Mouse (Mus musculus): ENCODE measurements around the gene Ret. TPM values are rescaled to one million over a fixed set of nuclear protein-coding genes. Genes with fewer than 3 reads are reported as not detected.
A peak's percentile ranks its signal among the peaks of the same experiment; 100 is the strongest.

The Ret gene
- polyA plus RNA-seq (2014; fragmentation: Nextera tagmentation; extraction: Ambion mirVana): 0.04 and 0.20 TPM in 2 replicates

DNA sequence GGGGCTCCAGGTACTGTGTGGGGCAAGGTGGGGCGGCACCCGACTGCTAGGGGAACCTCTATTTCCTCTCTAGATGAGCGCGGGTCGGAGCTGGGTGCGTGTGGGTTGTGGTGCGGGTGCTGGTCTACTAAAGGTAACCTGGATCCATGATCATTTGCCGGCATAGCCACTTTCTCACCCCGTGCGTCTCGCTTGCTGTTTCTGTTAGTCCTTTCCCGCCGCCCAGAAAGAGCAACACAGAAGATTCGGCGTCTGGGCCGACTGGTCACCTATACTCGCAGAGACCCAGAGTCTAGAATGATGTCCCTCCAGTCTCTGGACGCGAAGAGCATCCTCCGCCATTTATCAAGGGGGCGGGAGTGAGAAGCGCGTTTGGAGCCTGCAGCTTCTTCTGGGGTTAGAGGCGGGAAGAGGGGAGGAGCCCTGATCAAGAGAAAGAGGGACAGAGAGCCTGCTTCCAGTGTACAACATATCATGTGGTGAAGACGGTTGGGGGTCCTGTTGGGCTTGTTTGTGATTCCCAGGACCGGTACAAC is at the start of gene Ret:
Gene Ret (minus strand): TSS at position 279 of the 536 bp plus-strand sequence.
- Histone ChIP-seq H3K27ac (ENCODE audit: low read depth, low read length) (no peak within 1 kb of the TSS), H3K36me3 (ENCODE audit: control insufficient read depth, insufficient read depth, low read length) (no peaks in the 10 kb centered on the region), H3K27me3 (ENCODE audit: control insufficient read depth, insufficient read depth, low read length) (peaks cover 82% of the 10 kb centered on the region), H3K9me3 (replicated peaks; ENCODE audit: control insufficient read depth, low read length) (no peaks in the 10 kb centered on the region), H3K4me3 (ENCODE audit: low read depth, low read length) (peak within 1 kb of the TSS; percentile 58), H3K4me1 (ENCODE audit: control insufficient read depth, insufficient read depth, low read length) (no peaks in the 10 kb centered on the region), H3K9ac (ENCODE audit: low read depth, low read length) (0 out of 2 replicates have a peak within 1 kb of the TSS, but pooled peaks have one; percentile 46), H3K4me2 (peak within 1 kb of the TSS; percentile 100)
- WGBS (ENCODE audit: insufficient replicate concordance): 1% methylated on average over 26 of the region's 26 CpGs
- no peak for ATAC-seq (replicated peaks; ENCODE audit: insufficient number of reproducible peaks, low FRiP score, low TSS enrichment)

DNA sequence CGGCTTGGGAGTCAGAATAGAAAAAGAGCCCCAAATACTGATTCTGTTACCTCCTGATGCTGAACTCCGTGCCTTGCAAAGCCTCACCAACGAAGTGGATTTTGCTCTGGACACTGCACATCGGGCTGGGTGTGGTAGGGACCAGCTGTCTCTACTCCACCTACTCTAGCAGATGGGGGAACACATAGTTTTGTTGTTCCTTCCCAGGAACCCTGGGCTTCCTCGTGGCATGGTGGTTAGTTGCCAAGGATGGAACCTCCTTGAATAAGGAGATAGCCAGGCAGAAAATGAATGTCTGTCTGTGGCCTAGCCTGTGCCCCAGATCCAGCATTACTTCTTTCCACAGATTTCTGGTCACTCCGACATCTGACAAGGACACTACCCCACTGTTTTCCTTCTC is 49.6 kb upstream of the Ret start:
- Histone ChIP-seq H3K27ac (ENCODE audit: low read depth, low read length) (no peak overlapping the region), H3K9ac (ENCODE audit: low read depth, low read length) (no peak overlapping the region), H3K4me2 (no peak overlapping the region), H3K4me1 (ENCODE audit: control insufficient read depth, insufficient read depth, low read length) (no peaks in the 10 kb centered on the region), H3K27me3 (ENCODE audit: control insufficient read depth, insufficient read depth, low read length) (no peaks in the 10 kb centered on the region), H3K9me3 (replicated peaks; ENCODE audit: control insufficient read depth, low read length) (no peaks in the 10 kb centered on the region), H3K4me3 (ENCODE audit: low read depth, low read length) (no peak overlapping the region), H3K36me3 (ENCODE audit: control insufficient read depth, insufficient read depth, low read length) (no peaks in the 10 kb centered on the region)
- ATAC-seq (replicated peaks; ENCODE audit: insufficient number of reproducible peaks, low FRiP score, low TSS enrichment): no peak
- 77% methylated on average over 6 of the region's 6 CpGs for WGBS (ENCODE audit: insufficient replicate concordance)

DNA sequence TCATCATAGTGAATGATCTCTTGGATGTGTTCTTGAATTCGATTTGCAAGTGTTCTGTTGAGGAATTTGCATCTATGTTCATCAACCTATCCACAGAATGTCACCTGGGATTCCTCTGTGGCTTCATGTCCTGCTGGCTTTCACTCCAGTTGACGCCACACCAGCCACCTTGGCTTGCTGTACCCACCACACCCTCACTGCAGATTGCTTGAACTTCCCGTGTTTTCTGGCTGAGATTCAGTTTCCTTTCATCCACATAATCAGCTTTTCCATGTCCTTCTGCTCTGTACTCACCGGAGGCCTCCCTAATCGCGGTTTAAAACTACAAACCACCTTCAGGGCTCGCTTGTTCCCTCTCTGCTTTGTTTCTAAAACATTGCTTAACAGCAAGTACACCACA is 46.6 kb upstream of the Ret start:
- Histone ChIP-seq H3K9ac (ENCODE audit: low read depth, low read length) (no peak overlapping the region), H3K4me2 (no peak overlapping the region), H3K27me3 (ENCODE audit: control insufficient read depth, insufficient read depth, low read length) (no peaks in the 10 kb centered on the region), H3K36me3 (ENCODE audit: control insufficient read depth, insufficient read depth, low read length) (no peaks in the 10 kb centered on the region), H3K27ac (ENCODE audit: low read depth, low read length) (no peak overlapping the region), H3K9me3 (replicated peaks; ENCODE audit: control insufficient read depth, low read length) (no peaks in the 10 kb centered on the region), H3K4me1 (ENCODE audit: control insufficient read depth, insufficient read depth, low read length) (no peaks in the 10 kb centered on the region), H3K4me3 (ENCODE audit: low read depth, low read length) (no peak overlapping the region)
- WGBS (ENCODE audit: insufficient replicate concordance): 71% methylated on average over 7 of the region's 7 CpGs
- no peak for ATAC-seq (replicated peaks; ENCODE audit: insufficient number of reproducible peaks, low FRiP score, low TSS enrichment)

DNA sequence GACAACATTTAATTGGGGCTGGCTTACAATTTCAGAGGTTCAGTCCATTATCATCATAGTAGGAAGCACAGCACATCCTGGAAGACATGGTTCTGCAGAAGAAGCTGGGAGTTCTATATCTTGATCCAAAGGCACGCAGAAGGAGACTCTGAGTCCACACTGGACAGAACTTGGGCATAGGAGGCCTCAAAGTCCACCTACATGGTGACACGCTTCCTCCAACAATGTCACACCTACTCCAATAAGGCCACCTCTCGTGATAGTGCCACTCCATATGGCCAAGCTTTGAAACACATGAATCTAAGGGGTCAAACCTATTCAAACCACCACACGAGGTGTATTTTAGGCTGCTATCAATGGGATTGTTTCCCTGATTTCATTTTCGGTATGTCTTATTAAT is 45.4 kb upstream of the Ret start:
- Histone ChIP-seq H3K9ac (ENCODE audit: low read depth, low read length) (no peak overlapping the region), H3K9me3 (replicated peaks; ENCODE audit: control insufficient read depth, low read length) (no peaks in the 10 kb centered on the region), H3K4me1 (ENCODE audit: control insufficient read depth, insufficient read depth, low read length) (no peaks in the 10 kb centered on the region), H3K4me3 (ENCODE audit: low read depth, low read length) (no peak overlapping the region), H3K36me3 (ENCODE audit: control insufficient read depth, insufficient read depth, low read length) (no peaks in the 10 kb centered on the region), H3K4me2 (no peak overlapping the region), H3K27ac (ENCODE audit: low read depth, low read length) (no peak overlapping the region), H3K27me3 (ENCODE audit: control insufficient read depth, insufficient read depth, low read length) (no peaks in the 10 kb centered on the region)
- no peak for ATAC-seq (replicated peaks; ENCODE audit: insufficient number of reproducible peaks, low FRiP score, low TSS enrichment)
- 79% methylated on average over 5 of the region's 5 CpGs for WGBS (ENCODE audit: insufficient replicate concordance)

DNA sequence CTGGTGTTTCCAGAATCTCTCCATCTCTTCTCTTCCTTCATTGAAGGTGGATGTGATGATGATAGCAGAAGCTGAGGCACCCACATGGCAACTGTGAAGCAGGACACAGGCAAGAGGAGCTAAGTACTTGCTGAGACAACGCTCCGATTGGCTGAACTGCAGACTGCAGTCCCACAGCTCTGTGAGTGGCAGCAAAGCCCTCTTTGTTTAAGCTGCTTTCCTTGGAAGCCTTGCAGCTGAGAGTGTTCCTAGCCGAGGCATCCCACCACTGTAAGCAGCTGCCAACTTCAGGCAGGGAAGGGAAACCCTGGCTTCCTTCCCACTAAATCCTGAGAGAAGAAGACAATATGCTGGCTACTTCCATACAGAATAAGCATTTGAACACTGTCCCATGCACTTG is 28.6 kb upstream of the Ret start:
- ATAC-seq (replicated peaks; ENCODE audit: insufficient number of reproducible peaks, low FRiP score, low TSS enrichment): no peak
- H3K36me3 ChIP-seq (ENCODE audit: control insufficient read depth, insufficient read depth, low read length): no peaks in the 10 kb centered on the region
- 42% methylated on average over 3 of the region's 3 CpGs for WGBS (ENCODE audit: insufficient replicate concordance)
- no peak overlapping the region for H3K27ac ChIP-seq (ENCODE audit: low read depth, low read length)
- H3K27me3 ChIP-seq (ENCODE audit: control insufficient read depth, insufficient read depth, low read length): no peaks in the 10 kb centered on the region
- H3K4me1 ChIP-seq (ENCODE audit: control insufficient read depth, insufficient read depth, low read length): no peaks in the 10 kb centered on the region
- no peak overlapping the region for H3K9ac ChIP-seq (ENCODE audit: low read depth, low read length)
- H3K9me3 ChIP-seq (replicated peaks; ENCODE audit: control insufficient read depth, low read length): no peaks in the 10 kb centered on the region
- no peak overlapping the region for H3K4me2 ChIP-seq
- no peak overlapping the region for H3K4me3 ChIP-seq (ENCODE audit: low read depth, low read length)

DNA sequence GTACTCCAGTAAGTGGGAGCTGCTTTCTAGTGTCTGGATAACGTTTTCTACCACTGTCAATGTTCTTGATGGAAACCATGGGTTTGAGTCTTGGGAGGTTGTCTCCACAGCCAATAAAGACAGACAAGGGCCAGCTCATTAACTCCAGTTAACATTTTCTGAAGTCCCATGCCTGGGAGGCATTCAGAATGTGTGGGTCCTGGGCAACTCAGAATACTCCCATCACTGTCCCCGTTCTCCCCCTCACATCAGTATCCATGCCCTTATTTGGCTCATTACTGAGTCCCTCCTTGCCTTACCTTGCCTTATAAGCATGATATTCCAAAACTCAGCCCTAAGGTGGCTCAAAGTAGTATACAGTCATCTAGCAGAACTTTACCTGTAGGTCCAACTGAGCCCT is 25.0 kb upstream of the Ret start:
- Histone ChIP-seq H3K36me3 (ENCODE audit: control insufficient read depth, insufficient read depth, low read length) (no peaks in the 10 kb centered on the region), H3K9me3 (replicated peaks; ENCODE audit: control insufficient read depth, low read length) (no peaks in the 10 kb centered on the region), H3K9ac (ENCODE audit: low read depth, low read length) (no peak overlapping the region), H3K4me1 (ENCODE audit: control insufficient read depth, insufficient read depth, low read length) (no peaks in the 10 kb centered on the region), H3K27ac (ENCODE audit: low read depth, low read length) (no peak overlapping the region), H3K4me3 (ENCODE audit: low read depth, low read length) (no peak overlapping the region), H3K4me2 (no peak overlapping the region), H3K27me3 (ENCODE audit: control insufficient read depth, insufficient read depth, low read length) (no peaks in the 10 kb centered on the region)
- no peak for ATAC-seq (replicated peaks; ENCODE audit: insufficient number of reproducible peaks, low FRiP score, low TSS enrichment)
- WGBS (ENCODE audit: insufficient replicate concordance): 64% methylated on average over 2 of the region's 2 CpGs

DNA sequence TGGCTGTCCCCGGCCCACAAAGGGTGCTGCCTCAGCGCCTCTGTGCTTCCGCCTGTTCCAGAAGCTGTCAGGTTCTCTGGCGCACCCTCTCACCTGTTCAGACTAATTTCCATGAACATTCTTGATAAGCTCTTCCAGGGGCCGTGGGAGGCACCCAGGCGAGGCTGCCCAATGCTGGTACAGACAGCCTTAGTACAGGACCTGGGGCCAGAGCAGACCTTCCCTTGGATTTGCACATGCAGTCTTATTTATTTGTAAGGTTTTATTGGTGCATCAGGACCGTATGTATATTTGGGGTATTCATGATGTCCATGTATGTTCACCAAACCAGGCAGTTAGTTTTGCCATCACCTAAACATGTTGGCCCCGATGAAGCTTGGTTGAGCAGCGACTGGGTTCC is 18.2 kb upstream of the Ret start:
- H3K9ac ChIP-seq (ENCODE audit: low read depth, low read length): no peak overlapping the region
- H3K27me3 ChIP-seq (ENCODE audit: control insufficient read depth, insufficient read depth, low read length): no peaks in the 10 kb centered on the region
- no peak for ATAC-seq (replicated peaks; ENCODE audit: insufficient number of reproducible peaks, low FRiP score, low TSS enrichment)
- H3K27ac ChIP-seq (ENCODE audit: low read depth, low read length): no peak overlapping the region
- H3K4me3 ChIP-seq (ENCODE audit: low read depth, low read length): no peak overlapping the region
- no peak overlapping the region for H3K4me2 ChIP-seq
- H3K36me3 ChIP-seq (ENCODE audit: control insufficient read depth, insufficient read depth, low read length): no peaks in the 10 kb centered on the region
- no peaks in the 10 kb centered on the region for H3K9me3 ChIP-seq (replicated peaks; ENCODE audit: control insufficient read depth, low read length)
- H3K4me1 ChIP-seq (ENCODE audit: control insufficient read depth, insufficient read depth, low read length): no peaks in the 10 kb centered on the region
- WGBS (ENCODE audit: insufficient replicate concordance): 83% methylated on average over 8 of the region's 9 CpGs

DNA sequence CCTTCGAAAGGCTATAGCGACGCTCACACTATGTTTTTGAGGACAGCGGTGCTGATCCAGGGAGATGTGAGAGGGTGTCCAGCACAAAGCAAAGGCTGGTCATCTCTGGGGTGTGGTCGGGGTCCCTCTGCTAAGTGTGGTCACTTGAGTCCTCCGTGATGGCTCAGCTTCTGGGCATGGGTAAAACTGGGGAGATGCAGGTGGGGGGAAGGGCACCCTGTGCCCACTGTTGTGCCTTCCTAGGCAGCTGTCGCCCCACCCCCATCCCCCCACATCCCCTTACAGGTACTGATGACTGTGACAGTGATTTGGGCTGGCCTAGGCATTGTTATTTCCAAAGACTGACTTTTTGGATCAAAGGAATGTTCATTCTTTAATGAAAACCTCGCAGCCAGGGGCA is 10.8 kb upstream of the Ret start:
- Histone ChIP-seq H3K4me3 (ENCODE audit: low read depth, low read length) (no peak overlapping the region), H3K4me1 (ENCODE audit: control insufficient read depth, insufficient read depth, low read length) (no peaks in the 10 kb centered on the region), H3K27ac (ENCODE audit: low read depth, low read length) (no peak overlapping the region), H3K9me3 (replicated peaks; ENCODE audit: control insufficient read depth, low read length) (no peaks in the 10 kb centered on the region), H3K4me2 (no peak overlapping the region), H3K27me3 (ENCODE audit: control insufficient read depth, insufficient read depth, low read length) (peaks cover 4% of the 10 kb centered on the region; the same call in 1 of the 2 replicates), H3K9ac (ENCODE audit: low read depth, low read length) (no peak overlapping the region), H3K36me3 (ENCODE audit: control insufficient read depth, insufficient read depth, low read length) (no peaks in the 10 kb centered on the region)
- ATAC-seq (replicated peaks; ENCODE audit: insufficient number of reproducible peaks, low FRiP score, low TSS enrichment): no peak
- 82% methylated on average over 8 of the region's 8 CpGs for WGBS (ENCODE audit: insufficient replicate concordance)

DNA sequence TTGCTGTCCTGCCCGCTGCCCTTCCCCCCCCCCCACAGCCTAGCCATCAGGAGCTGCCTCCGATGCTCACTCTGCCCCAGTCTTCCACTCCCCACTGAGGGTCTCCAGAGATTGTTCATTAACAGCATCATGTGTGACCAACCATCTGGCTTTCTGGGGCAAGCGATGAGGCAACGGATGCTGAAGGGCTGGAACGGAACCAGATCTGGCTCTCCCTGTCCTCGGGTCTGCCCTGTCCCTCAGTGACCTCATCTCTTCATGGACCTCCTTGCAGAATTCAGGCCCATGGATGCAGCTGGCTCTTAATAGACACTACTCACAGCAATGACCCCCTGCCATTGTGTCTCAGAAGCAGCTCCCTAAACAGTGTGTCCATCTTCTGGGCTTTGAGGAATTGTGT is 8.9 kb upstream of the Ret start:
- ATAC-seq (replicated peaks; ENCODE audit: insufficient number of reproducible peaks, low FRiP score, low TSS enrichment): no peak
- Histone ChIP-seq H3K36me3 (ENCODE audit: control insufficient read depth, insufficient read depth, low read length) (no peaks in the 10 kb centered on the region), H3K9ac (ENCODE audit: low read depth, low read length) (no peak overlapping the region), H3K4me1 (ENCODE audit: control insufficient read depth, insufficient read depth, low read length) (no peaks in the 10 kb centered on the region), H3K4me2 (no peak overlapping the region), H3K9me3 (replicated peaks; ENCODE audit: control insufficient read depth, low read length) (no peaks in the 10 kb centered on the region), H3K27me3 (ENCODE audit: control insufficient read depth, insufficient read depth, low read length) (peaks cover 11% of the 10 kb centered on the region), H3K27ac (ENCODE audit: low read depth, low read length) (no peak overlapping the region), H3K4me3 (ENCODE audit: low read depth, low read length) (no peak overlapping the region)
- 89% methylated on average over 6 of the region's 6 CpGs for WGBS (ENCODE audit: insufficient replicate concordance)

Measured in heart, embryonic 11.5 days (tissue).